Mouse (Mus musculus) c-Kit-positive CD71-negative TER-119-negative erythroid progenitor cells, embryonic 14.5 days (primary cell): ENCODE data around the gene Sema3b.
A peak's percentile ranks its signal among the peaks of the same experiment; 100 is the strongest.
"Not testable (repeated sequence)": the region's sequence is repeated elsewhere in the genome, so short reads cannot be mapped to it uniquely, and the experiment has no call there.

Experiments used
- DNase-seq: peaks from one replicate; pipeline ENCODE4 v3.0.0-alpha.2; 2013; ENCODE audit warnings: low read depth

The Sema3b gene

DNA sequence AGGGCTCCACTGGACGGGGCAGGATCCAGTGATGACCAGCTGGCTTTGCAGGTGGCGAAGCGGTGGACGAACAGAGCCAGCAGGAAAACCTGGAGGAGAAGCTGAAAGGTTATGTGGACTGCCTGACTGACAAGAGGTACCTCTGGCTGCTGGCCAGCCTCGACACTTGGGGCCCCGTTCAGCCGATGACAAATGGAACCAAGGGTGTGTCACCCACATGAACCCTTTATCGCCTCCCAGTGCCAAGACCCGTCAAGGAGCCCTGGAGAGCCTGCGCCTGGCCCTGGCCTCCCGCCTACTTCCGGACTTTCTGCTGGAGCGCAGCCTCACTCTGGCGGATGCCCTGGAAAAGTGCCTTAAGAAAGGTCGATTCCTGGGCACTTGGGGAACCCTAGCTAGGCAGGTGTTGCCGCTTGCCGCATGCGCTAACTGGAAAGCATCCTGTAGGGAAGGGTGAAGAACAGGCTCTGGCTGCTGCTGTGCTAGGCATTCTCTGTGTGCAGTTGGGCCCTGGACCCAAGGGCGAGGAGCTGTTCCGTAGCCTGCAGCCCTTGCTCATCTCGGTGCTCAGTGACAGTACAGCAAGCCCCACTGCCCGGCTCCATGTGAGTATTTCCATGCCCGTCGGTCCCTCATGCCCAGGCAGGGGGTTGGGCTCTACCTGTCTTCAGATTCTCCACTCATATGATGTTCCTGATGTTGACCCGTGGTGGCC is 18.8 kb downstream of the Sema3b start:
- no peak for DNase-seq

DNA sequence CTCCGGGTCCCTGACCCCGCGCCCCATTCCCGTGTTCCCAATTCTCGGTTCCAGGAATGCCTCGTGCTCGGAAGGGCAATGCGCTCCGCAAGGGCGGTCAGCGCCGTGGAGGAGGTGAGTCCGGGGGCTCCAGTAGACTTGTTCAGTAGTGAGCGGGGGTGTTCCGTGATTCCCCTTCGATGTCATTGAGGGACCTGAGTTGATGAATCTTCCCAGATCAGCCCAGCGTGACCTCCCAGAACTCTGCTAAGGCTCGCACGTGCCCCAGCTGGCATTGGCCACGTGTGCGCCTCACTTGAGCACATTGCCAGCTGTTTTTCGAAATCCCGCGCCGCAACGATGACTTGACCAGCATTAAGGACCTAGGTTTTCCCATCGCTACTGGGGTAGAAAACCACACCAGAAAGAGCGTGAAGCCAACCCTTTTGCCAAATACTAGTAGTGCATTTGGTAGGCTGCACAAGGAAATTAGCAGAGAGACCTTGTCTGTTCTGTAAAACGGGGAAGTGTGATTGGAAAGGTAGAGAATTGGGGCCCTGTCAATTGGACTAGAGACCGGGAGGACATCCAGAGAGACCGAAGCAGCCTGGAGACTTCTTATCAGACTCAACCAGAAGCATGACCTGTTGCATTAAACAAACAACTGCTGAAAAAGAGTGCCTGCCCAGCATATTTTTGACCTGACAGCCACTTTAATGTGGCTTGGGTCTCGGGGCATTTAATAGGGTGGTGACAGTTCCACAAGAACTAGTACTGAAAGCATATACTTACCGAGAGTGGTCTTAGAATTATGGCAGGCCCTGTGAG is 21.0 kb downstream of the Sema3b start:
- DNase-seq: no peak

DNA sequence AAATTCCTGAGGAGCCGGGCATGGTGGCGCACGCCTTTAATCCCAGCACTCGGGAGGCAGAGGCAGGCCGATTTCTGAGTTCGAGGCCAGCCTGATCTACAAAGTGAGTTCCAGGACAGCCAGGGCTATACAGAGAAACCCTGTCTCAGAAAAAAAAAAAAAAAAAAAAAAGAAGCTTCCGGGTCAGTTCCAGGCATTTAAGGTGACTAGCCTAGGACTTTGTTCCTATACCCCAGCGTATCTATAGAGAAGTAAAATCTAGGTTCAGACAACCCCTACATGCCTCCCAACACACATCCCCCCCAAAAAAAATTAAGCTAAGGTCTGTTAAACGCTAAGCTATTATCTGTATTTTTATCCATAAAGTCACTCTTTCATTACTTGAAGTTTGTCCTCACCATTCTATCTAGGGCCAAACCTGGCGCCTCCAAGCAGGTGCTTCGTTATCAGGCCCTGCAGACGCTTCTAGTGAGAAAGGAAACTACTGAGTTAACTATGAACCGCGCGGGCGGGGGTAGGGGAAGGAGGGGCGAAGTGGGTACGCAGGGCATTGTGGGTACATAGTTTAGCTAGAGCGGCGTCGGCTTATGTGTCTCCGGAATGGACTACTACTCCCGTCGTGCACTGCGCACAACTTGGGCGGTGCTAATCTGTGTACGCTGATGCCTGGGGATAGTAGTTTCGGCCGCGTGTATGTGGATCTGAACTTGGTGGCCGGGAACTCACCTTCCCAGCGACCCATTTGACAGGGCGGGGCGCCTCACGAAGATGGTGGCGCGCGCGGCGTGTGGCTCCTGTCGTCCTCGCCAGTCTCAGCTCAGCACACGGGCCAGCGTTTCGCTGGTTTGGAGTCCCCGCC is 21.8 kb downstream of the Sema3b start, which contains the start of gene Ifrd2:
Gene Ifrd2 (plus strand): TSS at position 669 of the 859 bp plus-strand sequence.
- DNase-seq: peak; percentile 94

DNA sequence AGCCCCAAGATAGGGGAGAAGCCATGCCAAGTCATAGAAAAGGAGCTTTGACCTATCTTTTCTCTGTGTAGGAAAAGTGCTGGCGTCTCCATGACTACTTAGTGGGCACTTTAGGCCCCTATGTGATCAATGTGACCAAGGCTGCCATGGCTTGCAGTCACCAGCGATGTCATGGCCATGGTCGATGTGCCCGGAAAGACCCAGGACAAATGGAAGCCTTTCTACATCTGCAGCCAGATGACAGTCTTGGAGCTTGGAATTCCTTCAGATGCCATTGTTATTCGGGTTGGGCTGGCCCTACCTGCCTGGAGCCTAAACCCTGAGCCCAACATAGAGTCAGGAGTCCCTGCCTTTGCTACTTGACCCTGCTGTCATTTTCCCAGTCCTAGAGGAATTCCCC is 22.5 kb downstream of the Sema3b start:
- DNase-seq: no peak

DNA sequence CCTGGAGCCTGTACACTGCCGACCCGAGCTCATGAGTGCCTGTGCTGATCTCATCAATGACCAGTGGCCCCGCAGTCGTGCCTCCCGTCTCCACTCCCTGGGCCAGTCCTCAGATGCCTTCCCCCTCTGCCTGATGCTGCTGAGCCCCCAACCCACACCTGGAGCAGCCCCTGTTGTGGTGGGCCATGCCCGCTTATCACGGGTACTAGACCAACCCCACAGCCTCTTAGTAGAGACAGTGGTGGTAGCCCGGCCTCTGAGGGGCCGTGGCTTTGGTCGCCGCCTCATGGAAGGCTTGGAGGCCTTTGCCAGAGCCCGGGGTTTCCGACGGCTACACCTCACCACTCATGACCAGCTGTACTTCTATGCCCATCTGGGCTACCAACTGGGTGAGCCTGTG is 25.9 kb downstream of the Sema3b start:
- DNase-seq: no peak

DNA sequence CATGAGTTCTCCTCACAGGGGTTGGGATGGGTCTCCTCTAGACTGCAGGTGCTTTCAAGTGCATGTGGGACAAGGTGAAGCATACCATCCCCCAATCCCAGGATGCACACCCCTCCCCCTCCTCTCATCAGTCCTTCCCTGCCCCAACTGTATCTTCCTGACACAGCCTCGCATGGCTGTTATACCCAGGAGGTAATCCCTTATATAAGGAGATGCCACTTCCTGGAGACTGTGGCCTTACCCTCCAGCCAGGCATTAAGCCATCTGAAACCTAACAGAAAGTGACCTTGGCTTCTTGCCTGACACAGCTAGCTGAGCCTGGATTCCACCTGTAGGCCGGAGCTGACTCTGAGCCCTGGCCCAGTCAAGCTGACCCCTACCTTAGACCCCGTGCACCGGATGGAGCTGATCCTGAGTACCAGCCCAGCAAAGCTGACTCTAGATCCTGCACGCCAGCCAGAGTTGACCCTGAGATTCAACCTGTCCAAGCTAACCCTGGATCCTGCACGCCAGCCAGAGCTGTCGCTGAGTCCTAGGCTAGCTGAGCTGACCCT is 26.4 kb downstream of the Sema3b start:
- no peak for DNase-seq

DNA sequence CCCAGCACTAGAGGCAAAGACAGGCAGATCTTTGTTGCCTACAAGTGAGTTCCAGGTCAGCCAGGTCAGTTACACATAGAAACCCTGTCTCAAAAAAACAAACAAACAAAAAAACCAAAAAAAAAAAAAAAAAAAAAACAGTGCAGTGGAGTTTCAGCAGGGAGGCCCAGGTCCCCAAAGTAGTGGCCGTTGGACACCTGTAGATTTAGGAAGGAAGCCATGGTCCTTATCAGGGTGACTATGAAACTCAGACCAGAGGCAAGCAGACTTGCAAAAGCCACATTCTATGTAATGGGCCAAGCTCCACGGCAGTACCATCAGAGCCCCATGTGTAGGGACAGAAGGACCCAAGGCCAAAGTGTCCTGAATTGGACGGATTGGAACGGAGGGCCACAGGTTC is 27.4 kb downstream of the Sema3b start:
- DNase-seq: no peak

DNA sequence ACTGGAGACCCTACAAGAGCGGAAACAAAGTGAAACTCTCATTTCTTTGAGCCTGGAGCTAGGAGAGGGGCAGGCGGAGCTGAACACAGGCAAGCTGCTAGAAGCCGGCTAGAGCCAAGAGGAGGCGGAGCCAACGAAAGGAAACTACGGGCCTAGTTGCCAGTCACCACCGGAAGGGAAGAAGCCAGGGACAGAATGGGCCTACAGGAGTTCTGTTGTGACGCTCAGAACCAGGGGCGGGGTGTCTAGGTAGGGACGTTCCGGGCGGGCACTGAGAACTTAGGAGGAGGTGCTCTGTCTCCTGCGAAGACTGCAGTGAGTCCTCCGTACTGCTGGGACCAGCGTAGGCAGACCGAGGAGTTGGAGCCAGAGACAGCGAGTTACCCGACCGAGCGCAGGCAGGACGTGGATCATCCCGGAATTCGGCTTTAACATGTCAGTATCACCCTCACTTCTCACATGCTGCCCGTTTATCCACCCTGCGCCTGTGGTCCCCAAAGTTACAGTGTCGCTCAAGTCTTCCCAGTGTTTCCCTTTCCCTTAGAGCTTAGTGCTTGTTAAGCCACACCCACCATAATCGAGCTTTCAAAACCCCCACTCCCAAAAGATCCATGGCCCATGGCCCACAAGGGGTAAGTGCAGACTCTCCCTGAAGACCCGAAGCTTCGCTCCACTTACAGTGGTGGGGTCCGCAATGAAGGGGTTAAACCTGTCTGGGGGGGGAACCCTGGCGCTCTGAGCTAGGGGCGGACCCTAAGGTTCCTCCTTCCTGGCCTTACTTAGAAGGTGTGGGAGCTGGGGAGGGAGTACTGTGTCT is 28.3 kb downstream of the Sema3b start, which contains the start of gene Hyal3:
Gene Hyal3 (plus strand): TSS at position 318 of the 817 bp plus-strand sequence.
- peak; percentile 78 for DNase-seq

DNA sequence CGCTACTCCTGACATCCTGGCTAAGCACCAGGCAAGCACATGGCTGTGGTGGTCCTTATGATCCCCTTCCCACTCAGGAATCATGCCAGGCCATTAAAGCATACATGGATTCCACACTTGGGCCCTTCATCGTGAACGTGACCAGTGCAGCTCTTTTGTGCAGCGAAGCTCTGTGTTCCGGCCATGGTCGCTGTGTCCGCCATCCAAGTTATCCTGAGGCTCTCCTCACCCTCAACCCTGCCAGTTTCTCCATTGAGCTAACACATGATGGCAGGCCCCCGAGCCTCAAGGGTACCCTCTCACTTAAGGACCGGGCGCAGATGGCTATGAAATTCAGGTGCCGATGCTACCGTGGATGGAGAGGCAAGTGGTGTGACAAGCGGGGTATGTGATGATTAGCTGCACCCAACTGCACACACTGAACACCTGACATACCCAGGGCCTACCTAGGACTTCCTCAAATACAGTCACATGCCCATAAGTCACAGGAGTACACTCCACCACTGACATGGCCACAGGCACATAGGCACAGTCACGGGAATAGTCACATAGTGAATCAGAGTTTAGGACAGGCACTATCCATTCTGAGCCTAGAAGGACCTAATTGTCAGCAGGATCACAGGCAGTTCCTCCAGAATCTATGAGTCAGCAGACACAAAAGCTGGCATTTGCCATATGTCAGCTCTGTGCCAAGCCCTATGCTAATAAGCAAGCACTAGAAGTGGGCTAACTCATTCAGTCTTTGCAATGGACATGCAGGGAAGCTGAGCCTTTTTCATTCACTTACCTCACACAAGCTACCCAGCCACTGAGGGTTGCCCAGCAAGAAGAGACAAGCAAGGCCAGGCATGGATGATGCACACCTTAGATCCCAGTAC is 29.8 kb downstream of the Sema3b start:
- DNase-seq: no peak

DNA sequence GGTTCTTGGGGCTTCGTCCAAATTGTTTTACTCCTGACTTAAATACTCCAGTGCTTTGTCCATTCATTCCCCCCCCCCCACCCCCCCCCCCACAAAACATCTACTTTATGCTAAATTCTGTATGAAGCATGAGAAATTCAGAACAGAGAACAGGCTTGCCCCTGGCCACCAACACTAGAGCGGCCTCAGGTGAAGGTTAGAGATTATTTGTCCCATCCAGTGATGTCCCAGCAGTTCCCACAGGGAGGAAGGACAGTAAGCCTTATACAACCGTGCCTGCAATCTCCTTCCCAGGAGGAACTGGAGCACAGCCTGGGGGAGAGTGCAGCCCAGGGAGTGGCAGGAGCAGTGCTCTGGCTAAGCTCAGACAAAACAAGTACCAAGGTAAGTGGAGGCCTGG is 30.4 kb downstream of the Sema3b start, which contains the start of gene Naa80:
Gene Naa80 (plus strand): TSS at position 301 of the 400 bp plus-strand sequence.
- no peak for DNase-seq

DNA sequence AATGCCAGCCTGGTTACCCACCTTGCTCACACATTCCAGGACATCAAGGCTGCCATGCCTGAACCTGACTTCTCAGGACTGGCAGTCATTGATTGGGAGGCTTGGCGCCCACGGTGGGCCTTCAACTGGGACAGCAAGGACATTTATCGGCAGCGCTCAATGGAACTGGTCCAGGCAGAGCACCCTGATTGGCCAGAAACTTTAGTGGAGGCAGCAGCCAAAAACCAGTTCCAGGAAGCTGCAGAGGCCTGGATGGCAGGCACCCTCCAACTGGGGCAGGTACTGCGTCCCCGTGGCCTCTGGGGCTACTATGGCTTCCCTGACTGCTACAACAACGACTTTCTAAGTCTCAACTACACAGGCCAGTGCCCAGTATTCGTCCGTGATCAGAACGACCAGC is 31.2 kb downstream of the Sema3b start:
- no peak for DNase-seq

DNA sequence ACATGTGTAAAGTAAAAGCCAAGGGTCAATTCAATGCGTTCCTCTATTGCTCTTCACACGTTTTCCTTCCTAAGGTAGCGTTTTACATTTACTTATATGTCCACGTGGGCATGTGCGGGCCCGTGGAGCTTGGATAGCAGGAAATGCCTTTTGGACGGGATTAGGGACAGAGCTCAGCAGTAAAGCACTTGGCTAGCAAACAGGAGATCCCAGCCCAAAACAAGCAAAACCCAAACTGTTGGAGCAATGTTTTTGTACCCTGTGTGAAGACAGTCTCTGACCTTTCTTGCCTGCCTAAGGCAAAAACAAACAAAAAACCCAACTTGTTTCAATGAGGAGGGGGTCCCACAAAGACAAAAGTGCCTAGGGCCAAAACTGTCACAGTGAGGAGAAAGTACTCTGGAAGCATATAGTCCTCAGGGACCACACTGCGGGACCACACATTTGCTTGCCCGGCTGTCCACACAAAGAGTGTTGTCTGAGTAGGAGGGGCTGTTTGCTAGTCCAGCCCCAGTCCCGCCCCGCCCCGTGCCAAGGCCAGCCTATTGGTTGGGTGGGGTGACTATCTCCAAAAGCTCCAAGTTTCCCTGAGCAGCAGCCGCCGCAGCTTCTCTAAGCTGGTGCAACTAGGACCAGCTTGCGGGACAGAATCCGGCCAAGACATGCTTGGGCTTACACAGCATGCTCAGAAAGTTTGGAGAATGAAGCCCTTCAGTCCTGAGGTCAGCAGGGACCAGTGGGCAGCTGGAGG is 32.5 kb downstream of the Sema3b start, which contains the start of gene Hyal1:
Gene Hyal1 (plus strand): TSS at position 571 of the 751 bp plus-strand sequence.
- no peak for DNase-seq

DNA sequence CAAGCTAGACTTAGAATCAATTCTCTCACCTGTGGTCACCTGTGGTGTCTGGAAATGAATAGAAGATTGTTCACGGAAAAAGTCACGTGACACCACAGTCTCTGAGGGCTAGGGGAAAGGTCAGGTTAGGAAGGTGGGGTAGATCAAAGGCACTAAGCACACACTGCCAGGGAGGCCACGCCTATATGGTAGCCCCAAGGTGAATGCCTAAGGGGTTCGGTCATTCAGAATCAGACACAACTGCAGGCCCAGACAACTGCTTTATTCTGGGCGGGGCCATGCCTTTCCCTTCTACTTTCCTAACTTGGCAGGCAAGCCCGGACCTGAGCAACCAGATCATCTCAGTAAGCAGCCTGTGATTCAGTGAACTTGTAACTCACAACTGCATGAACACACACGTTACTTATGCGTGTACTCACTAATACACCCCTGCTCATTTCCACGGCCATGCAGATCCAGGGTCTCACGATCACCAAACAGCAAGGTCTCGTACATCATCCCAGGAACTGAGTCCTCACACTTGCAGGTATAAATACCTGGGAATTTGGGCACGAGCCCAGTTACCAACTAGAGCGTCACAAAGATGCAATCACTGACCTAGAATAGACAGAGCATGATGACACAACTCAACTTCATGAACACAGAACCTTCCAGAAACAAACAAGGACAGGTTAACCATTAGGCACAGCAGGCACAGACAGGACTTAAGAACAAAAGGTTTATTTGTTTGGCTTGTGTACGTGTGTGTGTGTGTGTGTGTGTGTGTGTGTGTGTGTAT is 33.3 kb downstream of the Sema3b start:
- DNase-seq: no peak

DNA sequence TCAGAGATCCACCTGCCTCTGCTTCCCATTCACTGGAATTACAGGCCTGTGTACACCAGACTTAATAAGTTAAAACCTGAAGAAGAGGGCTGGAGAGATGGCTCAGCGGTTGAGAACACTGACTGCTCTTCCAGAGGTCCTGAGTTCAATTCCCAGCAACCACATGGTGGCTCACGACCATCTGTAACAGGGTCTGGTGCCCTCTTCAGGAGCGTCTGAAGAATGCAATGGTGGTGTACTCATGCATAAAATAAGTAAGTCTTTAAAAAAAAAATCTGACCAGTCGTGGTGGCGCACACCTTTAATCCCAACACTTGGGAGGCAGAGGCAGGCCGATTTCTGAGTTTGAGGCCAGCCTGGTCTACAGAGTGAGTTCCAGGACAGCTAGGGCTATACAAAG is 35.3 kb downstream of the Sema3b start:
- not testable (repeated sequence) for DNase-seq

DNA sequence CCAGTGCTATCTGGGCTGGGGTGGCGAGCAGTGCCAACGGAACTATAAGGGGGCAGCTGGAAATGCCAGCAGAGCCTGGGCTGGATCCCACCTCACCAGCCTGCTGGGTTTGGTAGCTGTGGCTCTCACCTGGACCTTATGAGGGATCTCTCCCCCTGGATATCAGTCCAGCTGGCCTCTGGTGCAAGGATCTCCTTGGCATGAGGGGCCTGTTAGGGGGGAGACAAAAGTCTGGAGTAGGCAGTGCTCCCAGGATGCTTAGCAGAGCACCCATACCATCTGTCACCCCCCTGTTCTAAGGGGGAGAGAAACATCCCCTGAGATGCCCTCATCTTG is 36.7 kb downstream of the Sema3b start:
- no peak for DNase-seq

DNA sequence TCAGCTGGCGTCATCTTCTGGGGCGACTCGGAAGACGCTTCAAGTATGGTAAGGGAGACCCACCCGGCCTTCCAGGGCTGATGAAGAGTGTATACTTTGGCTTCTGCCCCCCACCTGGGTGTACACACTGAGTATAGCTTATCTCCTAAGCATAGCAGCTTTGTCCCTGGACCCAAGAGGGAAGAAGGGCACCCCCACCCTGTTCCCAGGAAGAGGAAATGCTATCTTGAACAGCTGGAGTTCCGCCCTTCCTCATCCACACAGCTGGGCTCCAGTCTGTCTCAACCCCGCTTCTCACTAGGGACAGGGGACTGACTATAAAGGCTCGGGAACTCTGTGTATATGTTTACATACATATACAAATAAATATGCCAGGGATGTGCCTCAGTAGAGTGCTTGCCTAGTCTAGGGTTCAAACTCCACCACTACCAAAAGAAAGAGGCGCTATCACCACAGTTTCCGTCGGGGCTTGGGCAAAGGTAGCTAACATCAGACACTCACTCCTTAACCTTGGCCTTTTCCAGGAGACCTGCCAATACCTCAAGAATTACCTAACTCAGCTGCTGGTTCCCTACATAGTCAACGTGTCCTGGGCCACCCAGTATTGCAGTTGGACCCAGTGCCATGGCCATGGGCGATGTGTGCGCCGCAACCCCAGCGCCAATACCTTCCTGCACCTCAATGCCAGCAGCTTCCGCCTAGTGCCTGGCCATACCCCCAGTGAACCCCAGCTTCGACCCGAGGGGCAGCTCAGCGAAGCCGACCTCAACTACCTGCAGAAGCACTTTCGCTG is 37.3 kb downstream of the Sema3b start:
- DNase-seq: no peak

DNA sequence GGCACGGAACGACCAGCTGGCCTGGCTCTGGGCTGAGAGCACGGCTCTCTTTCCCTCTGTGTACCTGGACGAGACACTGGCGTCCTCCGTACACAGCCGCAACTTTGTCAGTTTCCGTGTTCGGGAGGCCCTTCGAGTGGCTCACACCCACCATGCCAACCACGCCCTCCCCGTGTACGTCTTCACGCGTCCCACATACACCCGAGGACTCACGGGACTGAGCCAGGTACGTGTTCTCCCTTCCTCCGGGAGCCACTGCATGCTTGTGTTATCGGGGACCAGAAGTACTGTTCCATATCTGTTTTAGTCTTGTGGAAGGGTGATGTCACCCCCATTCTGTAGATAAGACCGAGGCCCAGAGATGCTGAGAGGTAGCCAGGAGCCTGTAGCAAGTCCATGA is 38.2 kb downstream of the Sema3b start:
- no peak for DNase-seq

DNA sequence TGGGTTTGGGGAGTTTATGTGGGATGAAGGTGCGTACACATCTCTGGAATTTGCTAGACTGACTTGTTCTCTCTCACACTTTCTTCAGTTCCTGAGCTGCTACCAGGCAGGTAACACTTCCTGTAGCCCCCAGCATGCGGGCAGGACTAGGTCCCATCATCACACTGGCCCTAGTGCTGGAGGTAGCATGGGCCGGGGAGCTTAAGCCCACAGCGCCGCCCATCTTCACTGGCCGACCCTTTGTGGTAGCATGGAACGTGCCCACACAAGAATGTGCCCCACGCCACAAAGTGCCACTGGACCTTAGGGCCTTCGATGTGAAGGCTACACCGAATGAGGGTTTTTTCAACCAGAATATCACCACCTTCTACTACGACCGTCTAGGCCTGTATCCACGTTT is 39.0 kb downstream of the Sema3b start:
- DNase-seq: no peak
